Mouse (Mus musculus): Measurements from ENCODE around the gene Omg. TPM values are rescaled to one million over a fixed set of nuclear protein-coding genes. Genes with fewer than 3 reads are reported as not detected.

The Omg gene
- polyA plus RNA-seq, 1 experiment: 0.08 TPM

DNA sequence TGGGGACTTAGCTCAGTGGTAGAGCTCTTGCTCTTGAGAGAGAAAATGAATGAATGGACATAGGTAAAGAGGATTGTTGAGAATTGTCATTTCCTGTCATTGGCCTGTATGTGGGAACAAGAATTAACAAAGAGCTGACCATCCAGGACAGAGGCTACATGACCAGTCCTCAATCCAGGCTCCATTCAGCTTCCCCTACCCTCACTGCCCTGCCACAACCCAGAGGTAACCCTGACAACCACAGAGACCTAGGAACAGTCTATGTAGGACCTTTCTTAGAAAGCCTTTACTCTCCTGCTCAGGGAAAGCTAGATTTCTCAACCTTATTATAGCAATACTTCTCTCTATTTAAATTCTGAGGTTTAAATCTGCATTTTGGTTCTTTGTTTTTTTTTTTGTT is 16.9 kb upstream of the Omg start:
- Histone ChIP-seq H3K4me1 (ENCODE audit: control insufficient read depth, insufficient read depth, low read length) (no peaks in the 10 kb centered on the region), H3K4me3 (replicated peaks; ENCODE audit: extremely low read depth, low read depth, low read length) (no peak overlapping the region)
- DNase-seq: no peak
- TF ChIP-seq CTCF (IDR thresholded peaks at IDR 0.05; ENCODE audit: insufficient read depth, low read length): no peak
- no peak for TF ChIP-seq POLR2A (IDR thresholded peaks at IDR 0.05; ENCODE audit: borderline replicate concordance, extremely low read depth, low read depth, low read length)

DNA sequence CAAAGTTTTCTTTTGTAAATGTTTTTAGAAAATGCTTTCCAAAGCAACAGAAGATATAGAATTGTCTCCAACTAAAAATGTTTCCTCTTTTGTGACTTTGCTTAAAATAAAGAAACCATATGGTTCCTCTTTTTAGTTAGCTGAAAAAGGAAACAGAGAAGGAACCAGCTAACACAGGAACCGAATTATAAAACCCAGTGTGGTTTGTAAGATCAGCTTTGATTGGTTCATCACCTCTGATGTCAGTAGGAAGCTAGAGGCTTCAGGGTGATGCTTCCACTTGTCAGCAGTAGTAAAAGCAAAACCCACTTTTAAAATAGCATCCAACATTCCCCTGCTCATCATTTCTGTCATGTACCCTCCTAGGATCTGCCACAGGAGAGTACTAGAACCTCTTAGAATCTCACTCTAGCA is 16.0 kb upstream of the Omg start:
- no peaks in the 10 kb centered on the region for H3K4me1 ChIP-seq (ENCODE audit: control insufficient read depth, insufficient read depth, low read length)
- no peak overlapping the region for H3K4me3 ChIP-seq (replicated peaks; ENCODE audit: extremely low read depth, low read depth, low read length)
- WGBS: 63% methylated on average over 1 of the region's 1 CpGs
- TF ChIP-seq CTCF (IDR thresholded peaks at IDR 0.05; ENCODE audit: insufficient read depth, low read length): no peak
- no peak for TF ChIP-seq POLR2A (IDR thresholded peaks at IDR 0.05; ENCODE audit: borderline replicate concordance, extremely low read depth, low read depth, low read length)
- DNase-seq: no peak

GRCm38 (mm10) chr11:79519299-79519698 is 15.4 kb upstream of the Omg start:
- no peak for DNase-seq
- TF ChIP-seq POLR2A (IDR thresholded peaks at IDR 0.05; ENCODE audit: borderline replicate concordance, extremely low read depth, low read depth, low read length): no peak
- TF ChIP-seq CTCF (IDR thresholded peaks at IDR 0.05; ENCODE audit: insufficient read depth, low read length): no peak
- H3K4me1 ChIP-seq (ENCODE audit: control insufficient read depth, insufficient read depth, low read length): no peaks in the 10 kb centered on the region
- no peak overlapping the region for H3K4me3 ChIP-seq (replicated peaks; ENCODE audit: extremely low read depth, low read depth, low read length)
- 74% methylated on average over 6 of the region's 6 CpGs for WGBS

GRCm38 (mm10) chr11:79515798-79516197 is 11.9 kb upstream of the Omg start:
- no peak for TF ChIP-seq POLR2A (IDR thresholded peaks at IDR 0.05; ENCODE audit: borderline replicate concordance, extremely low read depth, low read depth, low read length)
- no peak for TF ChIP-seq CTCF (IDR thresholded peaks at IDR 0.05; ENCODE audit: insufficient read depth, low read length)
- H3K4me1 ChIP-seq (ENCODE audit: control insufficient read depth, insufficient read depth, low read length): no peaks in the 10 kb centered on the region
- DNase-seq: no peak
- H3K4me3 ChIP-seq (replicated peaks; ENCODE audit: extremely low read depth, low read depth, low read length): no peak overlapping the region
- 100% methylated on average over 2 of the region's 2 CpGs for WGBS

GRCm38 (mm10) chr11:79515331-79515730 is 11.4 kb upstream of the Omg start:
- DNase-seq: no peak
- WGBS: 60% methylated on average over 6 of the region's 6 CpGs
- Histone ChIP-seq H3K4me1 (ENCODE audit: control insufficient read depth, insufficient read depth, low read length) (no peaks in the 10 kb centered on the region), H3K4me3 (replicated peaks; ENCODE audit: extremely low read depth, low read depth, low read length) (no peak overlapping the region)
- TF ChIP-seq POLR2A (IDR thresholded peaks at IDR 0.05; ENCODE audit: borderline replicate concordance, extremely low read depth, low read depth, low read length) (no peak), CTCF (IDR thresholded peaks at IDR 0.05; ENCODE audit: insufficient read depth, low read length) (no peak)

- 88% methylated on average over 3 of the region's 3 CpGs for WGBS
- no peak for DNase-seq
- Histone ChIP-seq H3K4me1 (ENCODE audit: control insufficient read depth, insufficient read depth, low read length) (no peaks in the 10 kb centered on the region), H3K4me3 (replicated peaks; ENCODE audit: extremely low read depth, low read depth, low read length) (no peak overlapping the region)
- TF ChIP-seq CTCF (IDR thresholded peaks at IDR 0.05; ENCODE audit: insufficient read depth, low read length) (no peak), POLR2A (IDR thresholded peaks at IDR 0.05; ENCODE audit: borderline replicate concordance, extremely low read depth, low read depth, low read length) (no peak)
Observed at GRCm38 (mm10) chr11:79511970-79512369, 8.1 kb upstream of the Omg start.

DNA sequence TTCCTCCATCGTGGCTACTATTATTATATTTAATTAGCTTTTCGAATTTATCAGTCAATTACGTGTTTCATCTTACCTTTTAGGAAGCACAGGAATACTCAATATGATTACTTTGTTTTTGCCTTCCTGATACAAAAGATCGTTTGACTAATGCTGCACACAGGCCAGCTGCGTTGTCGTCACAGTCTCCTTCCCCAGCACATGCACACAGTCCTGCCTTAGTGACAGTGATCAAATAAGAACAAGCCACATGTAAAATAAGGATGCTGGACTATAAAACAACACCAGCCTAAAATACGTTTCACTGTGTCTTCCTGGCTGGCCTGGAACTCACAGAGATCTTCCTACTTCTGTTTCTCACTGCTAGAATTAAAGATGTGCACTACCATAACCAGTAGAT is 622 bp upstream of the Omg start:
- Histone ChIP-seq H3K4me1 (ENCODE audit: control insufficient read depth, insufficient read depth, low read length) (no peaks in the 10 kb centered on the region), H3K4me3 (replicated peaks; ENCODE audit: extremely low read depth, low read depth, low read length) (no peak overlapping the region)
- DNase-seq: no peak
- TF ChIP-seq POLR2A (IDR thresholded peaks at IDR 0.05; ENCODE audit: borderline replicate concordance, extremely low read depth, low read depth, low read length): no peak
- TF ChIP-seq CTCF (IDR thresholded peaks at IDR 0.05; ENCODE audit: insufficient read depth, low read length): no peak
- 91% methylated on average over 7 of the region's 7 CpGs for WGBS

GRCm38 (mm10) chr11:79502917-79503316 is 967 bp downstream of the Omg start:
- WGBS: 60% methylated on average over 2 of the region's 2 CpGs
- TF ChIP-seq CTCF (IDR thresholded peaks at IDR 0.05; ENCODE audit: insufficient read depth, low read length) (no peak), POLR2A (IDR thresholded peaks at IDR 0.05; ENCODE audit: borderline replicate concordance, extremely low read depth, low read depth, low read length) (no peak)

DNA sequence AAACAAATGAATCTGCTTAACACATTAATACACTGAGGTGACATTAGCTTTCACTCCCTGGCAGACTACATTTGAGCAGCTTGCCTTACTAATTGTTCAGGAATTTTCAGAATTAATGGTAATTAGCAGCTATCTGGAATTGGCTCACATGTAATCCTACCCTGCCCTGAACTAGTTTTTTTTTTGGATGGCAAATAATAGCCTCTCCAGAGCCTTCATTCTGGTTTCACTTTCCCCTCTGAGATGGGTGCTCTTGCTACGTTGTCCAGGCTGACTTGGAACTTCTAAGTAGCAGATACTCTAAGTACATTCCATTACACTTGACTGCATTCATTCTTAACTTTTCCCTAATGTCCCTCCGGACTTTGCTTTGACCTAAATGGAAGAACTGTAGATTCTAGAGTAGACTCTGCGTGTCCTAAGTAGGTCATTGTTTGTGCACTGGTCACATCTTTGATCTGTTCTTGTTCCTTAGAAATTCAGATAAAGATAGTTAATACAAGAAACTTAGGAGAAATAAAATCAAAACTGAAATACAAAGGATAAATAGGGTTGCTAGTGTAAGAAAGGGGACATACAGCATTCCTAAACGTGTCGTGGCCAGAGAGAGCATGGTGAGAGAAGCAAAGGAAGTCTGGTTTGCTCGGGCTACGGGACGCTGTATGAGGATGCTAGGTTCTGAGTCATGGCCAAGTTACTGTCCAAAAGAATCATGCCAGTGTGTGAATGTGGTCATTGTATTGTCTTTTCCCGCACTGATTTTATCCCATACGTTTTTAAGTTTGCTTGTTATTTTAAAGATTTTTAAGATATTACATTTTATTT is 8.7 kb downstream of the Omg start:
- no peak for DNase-seq
- Histone ChIP-seq H3K4me3 (replicated peaks; ENCODE audit: extremely low read depth, low read depth, low read length) (peak overlapping the region; percentile 49), H3K4me1 (ENCODE audit: control insufficient read depth, insufficient read depth, low read length) (peaks cover 7% of the 10 kb centered on the region)
- WGBS: 30% methylated on average over 10 of the region's 10 CpGs
- TF ChIP-seq CTCF (IDR thresholded peaks at IDR 0.05; ENCODE audit: insufficient read depth, low read length) (no peak), POLR2A (IDR thresholded peaks at IDR 0.05; ENCODE audit: borderline replicate concordance, extremely low read depth, low read depth, low read length) (no peak)

More at GRCm38 (mm10) chr11:79502917-79503316, 967 bp downstream of the Omg start:
- Histone ChIP-seq H3K4me3 (replicated peaks; ENCODE audit: extremely low read depth, low read depth, low read length) (no peak overlapping the region), H3K4me1 (ENCODE audit: control insufficient read depth, insufficient read depth, low read length) (no peaks in the 10 kb centered on the region)
- no peak for DNase-seq

GRCm38 (mm10) chr11:79484721-79485120 is 19.2 kb downstream of the Omg start:
- no peak for TF ChIP-seq CTCF (IDR thresholded peaks at IDR 0.05; ENCODE audit: insufficient read depth, low read length)
- no peak for TF ChIP-seq POLR2A (IDR thresholded peaks at IDR 0.05; ENCODE audit: borderline replicate concordance, extremely low read depth, low read depth, low read length)
- no peak overlapping the region for H3K4me3 ChIP-seq (replicated peaks; ENCODE audit: extremely low read depth, low read depth, low read length)
- H3K4me1 ChIP-seq (ENCODE audit: control insufficient read depth, insufficient read depth, low read length): peaks cover 2% of the 10 kb centered on the region
- no peak for DNase-seq
